Mouse (Mus musculus): Measurements from ENCODE around the gene Mapk3.
"Not testable (repeated sequence)": the region's sequence is repeated elsewhere in the genome, so short reads cannot be mapped to it uniquely, and the experiment has no call there.

Gene Mapk3

GRCm38 (mm10) chr7:126760391-126760802, 996 bp downstream of the Mapk3 start:
- DNase-seq: peak; percentile 85

- no peak for DNase-seq
These were observed 1.6 kb downstream of the Mapk3 start for GRCm38 (mm10) chr7:126760956-126761355.

- no peak for DNase-seq
These were observed 2.2 kb downstream of the Mapk3 start for GRCm38 (mm10) chr7:126761529-126762067.

GRCm38 (mm10) chr7:126762471-126763008, 3.1 kb downstream of the Mapk3 start:
- no peak for DNase-seq

- no peak for DNase-seq
These were observed 6.1 kb downstream of the Mapk3 start for GRCm38 (mm10) chr7:126765540-126765939.

- DNase-seq: peak; percentile 78
These were observed 6.8 kb downstream of the Mapk3 start, which contains the start of gene Gdpd3 for GRCm38 (mm10) chr7:126766201-126766600. TSS of gene Gdpd3 (plus strand) at chr7:126766334.

- DNase-seq: peak; percentile 39
These were observed 7.6 kb downstream of the Mapk3 start for GRCm38 (mm10) chr7:126767001-126767400.

GRCm38 (mm10) chr7:126770784-126771183, 11.4 kb downstream of the Mapk3 start:
- no peak for DNase-seq

GRCm38 (mm10) chr7:126773351-126773750, 13.9 kb downstream of the Mapk3 start:
- no peak for DNase-seq

- no peak for DNase-seq
These were observed 15.1 kb downstream of the Mapk3 start for GRCm38 (mm10) chr7:126774463-126774862.

GRCm38 (mm10) chr7:126775185-126775977, 16.0 kb downstream of the Mapk3 start:
- no peak for DNase-seq

GRCm38 (mm10) chr7:126775978-126776234, 16.5 kb downstream of the Mapk3 start:
- peak; percentile 37 for DNase-seq

GRCm38 (mm10) chr7:126776598-126777057, 17.2 kb downstream of the Mapk3 start, which contains the start of gene Ypel3:
TSS of gene Ypel3 (plus strand) at chr7:126776955.
- DNase-seq: peak; percentile 98

- DNase-seq: peak; percentile 47
These were observed 18.1 kb downstream of the Mapk3 start for GRCm38 (mm10) chr7:126777476-126777875.

GRCm38 (mm10) chr7:126778147-126778546, 18.7 kb downstream of the Mapk3 start:
- DNase-seq: no peak

GRCm38 (mm10) chr7:126779101-126779500, 19.7 kb downstream of the Mapk3 start:
- DNase-seq: not testable (repeated sequence)

- peak; percentile 88 for DNase-seq
These were observed 20.9 kb downstream of the Mapk3 start for GRCm38 (mm10) chr7:126779983-126780970.

GRCm38 (mm10) chr7:126780971-126781635, 21.7 kb downstream of the Mapk3 start, which contains the start of gene Tbx6:
TSS of gene Tbx6 (plus strand) at chr7:126781483.
- DNase-seq: peak; percentile 56

- no peak for DNase-seq
These were observed 22.4 kb downstream of the Mapk3 start for GRCm38 (mm10) chr7:126781661-126782370.

GRCm38 (mm10) chr7:126782693-126783092, 23.3 kb downstream of the Mapk3 start:
- DNase-seq: no peak

- DNase-seq: no peak
These were observed 25.1 kb downstream of the Mapk3 start for GRCm38 (mm10) chr7:126784469-126784868.

GRCm38 (mm10) chr7:126785056-126785455, 25.7 kb downstream of the Mapk3 start:
- DNase-seq: no peak
